Mouse (Mus musculus): ENCODE data around the gene Anapc15-ps.

DNA sequence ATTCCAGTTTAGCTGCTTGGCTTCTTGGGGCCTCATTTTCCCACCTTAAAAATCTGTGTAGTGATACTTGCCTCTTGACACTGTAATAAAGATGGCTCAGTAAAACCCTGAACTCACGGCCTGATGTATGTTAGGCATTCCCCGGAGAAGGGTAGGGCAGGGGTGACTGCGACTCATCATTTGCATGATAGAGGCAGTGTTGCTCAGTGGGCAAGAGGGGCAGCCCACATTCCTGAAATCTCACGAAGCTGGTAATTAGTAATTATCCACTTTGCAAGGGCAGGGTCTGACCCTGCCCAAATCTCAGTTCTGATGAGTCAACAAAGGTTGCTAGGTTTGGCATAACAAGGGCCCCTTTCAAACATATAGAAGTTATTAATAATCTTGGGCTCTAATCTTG, 27.2 kb upstream of the Anapc15-ps start:
- TF ChIP-seq GATA1 (IDR thresholded peaks at IDR 0.05; ENCODE audit: low read length) = no peak
- TF ChIP-seq TAL1 (IDR thresholded peaks at IDR 0.05; ENCODE audit: low read length) = no peak

All from erythroblast, embryonic 14.5 days (primary cell).